Mouse (Mus musculus) activated CD4-positive, CD25-positive, alpha-beta regulatory T cell, adult 4 months (primary cell): ENCODE measurements around the gene Elf2. TPM values are rescaled to one million over a fixed set of nuclear protein-coding genes. Genes with fewer than 3 reads are reported as not detected.
A peak's percentile ranks its signal among the peaks of the same experiment; 100 is the strongest.
"Not testable (repeated sequence)": the region's sequence is repeated elsewhere in the genome, so short reads cannot be mapped to it uniquely, and the experiment has no call there.

ENCODE experiments used
- ATAC-seq: one replicate; pipeline ENCODE4 v1.8.0; 2017
- polyA plus RNA-seq, 2 experiments: library from polyadenylated mRNA; unstranded; fragments of 100-300 nt; shearing (Covaris generic); gene quantifications; one replicate each; pipeline ENCODE4 v1.2.1; 2017

Elf2 gene
- polyA plus RNA-seq, 2 experiments from 2014 or later: 41.0 to 54.1 TPM

DNA sequence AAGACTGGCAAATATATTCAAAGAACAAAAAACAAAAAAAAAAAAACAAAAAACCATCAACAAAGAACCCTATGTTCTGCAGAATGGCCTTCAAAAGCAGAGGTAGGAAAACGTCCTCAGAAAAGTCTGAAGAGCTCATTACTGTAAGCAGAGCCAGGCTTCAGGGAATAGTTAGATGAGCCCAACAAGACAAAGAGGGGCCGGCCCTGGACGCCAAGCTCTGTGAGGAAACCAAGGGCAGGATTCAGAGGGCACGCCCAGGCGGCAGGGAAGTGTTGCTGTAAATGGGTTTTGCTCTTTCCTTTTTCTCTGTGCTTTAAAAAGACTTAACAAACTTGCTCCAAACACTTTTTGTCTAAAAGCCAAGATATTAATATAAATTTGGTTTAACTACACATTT, 12.6 kb downstream of the Elf2 start:
- ATAC-seq: no peak

DNA sequence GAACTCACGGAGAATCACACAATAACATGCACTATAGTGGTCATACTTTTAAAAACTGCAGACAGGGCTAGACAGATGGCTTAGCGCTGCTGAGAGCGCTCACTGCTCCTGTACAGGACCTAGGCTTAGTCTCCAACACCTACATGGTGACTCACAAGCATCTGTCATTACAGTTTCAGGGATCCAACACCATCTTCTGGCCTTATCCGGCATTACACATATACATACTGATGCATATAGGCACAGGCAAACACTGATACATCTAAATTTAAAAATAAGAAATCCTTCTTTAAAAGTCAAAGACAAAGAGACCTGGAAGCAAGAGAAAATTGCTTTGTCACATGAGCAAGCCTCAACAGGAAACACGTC, 13.1 kb downstream of the Elf2 start:
- ATAC-seq: no peak

DNA sequence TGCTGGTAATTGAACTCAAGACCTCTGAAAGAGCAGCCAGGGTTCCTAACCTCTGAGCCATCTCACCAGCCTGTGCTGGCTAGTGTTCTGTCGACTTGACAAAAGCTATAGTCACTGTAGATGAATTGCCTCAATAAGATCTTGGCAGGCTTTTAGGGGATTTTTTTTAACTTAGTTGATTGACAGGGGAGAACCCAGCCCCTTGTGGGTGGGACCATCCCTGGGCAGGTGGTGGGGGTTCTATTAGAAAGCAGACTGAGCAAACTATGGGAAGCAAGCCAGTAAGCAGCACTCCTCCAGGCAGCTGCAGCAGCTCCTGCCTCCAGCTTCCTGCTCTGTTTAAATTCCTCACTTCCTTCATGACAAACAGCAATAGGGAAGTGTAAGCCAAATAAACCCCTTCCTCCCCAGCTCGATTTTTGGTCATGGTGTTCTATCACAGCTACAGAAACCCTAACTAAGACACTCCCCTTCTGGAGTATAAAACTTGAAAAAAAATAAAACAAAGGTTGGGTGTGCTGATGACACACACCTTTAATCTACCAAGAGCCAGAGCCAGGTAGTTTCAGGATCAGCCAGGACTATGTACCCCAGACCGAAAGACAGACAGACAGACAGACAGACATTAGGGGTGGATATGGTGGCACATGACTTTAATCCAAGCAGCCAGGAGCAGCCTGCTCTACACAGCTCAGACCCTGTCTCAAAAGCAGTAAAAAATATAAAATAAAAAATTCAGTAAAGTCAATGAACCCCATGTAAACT, 13.6 kb downstream of the Elf2 start:
- ATAC-seq: no peak

DNA sequence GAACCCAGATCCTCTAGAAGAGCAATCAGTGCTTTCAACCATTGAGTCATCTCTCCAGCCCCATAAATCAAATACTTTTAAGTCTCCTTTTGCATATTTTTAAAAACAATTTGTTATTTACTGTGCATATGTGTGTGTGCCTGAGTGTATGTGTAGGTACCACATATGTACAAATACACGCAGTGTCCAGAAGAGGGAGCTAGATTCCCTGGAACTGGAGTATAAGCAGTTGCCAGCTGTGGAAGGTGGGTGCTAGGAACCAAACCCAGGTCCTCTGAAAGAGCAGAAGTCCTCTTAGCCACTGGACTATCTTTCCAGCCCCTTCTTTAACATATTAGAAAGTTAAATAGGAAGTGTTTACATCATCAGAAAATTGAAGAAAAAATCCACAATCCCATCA, 15.0 kb downstream of the Elf2 start:
- no peak for ATAC-seq

DNA sequence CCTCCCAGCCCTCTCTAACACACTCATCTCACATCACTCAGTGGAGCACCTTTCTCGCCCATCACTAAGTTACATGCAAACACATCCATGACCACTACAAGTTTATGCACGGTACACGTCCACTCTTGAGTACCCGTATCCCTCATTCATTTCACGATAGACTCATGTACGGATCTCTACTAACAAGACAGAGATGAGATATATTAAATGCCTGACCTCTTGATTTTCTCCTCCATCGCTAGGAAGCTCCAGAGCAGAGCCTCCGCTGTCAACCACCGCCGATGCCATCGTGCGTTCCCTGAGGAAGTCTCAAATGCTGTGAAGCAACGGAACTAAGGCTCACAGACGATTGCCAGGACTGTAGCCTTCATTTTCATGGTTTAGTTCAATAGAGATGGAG, 17.5 kb downstream of the Elf2 start:
- ATAC-seq: no peak

DNA sequence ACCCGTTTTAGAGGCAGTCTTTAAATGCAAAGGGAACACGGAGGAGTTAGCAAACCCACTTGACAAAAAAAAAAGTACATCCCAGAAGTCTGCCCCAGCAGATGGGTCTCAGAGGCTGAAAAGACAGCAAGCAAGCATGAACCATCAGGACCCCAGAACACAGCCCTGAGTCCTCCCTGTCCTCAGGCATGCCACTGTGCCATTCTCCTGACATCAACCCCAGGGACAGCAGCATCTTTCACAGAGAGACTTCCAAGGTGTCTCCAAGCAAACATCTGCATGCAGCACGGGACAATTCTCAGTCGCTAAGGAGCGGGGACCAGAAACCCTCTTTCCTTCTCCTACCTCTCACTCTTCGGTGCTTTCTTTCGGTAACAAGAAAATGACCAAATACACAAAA, 18.1 kb downstream of the Elf2 start:
- ATAC-seq: no peak

DNA sequence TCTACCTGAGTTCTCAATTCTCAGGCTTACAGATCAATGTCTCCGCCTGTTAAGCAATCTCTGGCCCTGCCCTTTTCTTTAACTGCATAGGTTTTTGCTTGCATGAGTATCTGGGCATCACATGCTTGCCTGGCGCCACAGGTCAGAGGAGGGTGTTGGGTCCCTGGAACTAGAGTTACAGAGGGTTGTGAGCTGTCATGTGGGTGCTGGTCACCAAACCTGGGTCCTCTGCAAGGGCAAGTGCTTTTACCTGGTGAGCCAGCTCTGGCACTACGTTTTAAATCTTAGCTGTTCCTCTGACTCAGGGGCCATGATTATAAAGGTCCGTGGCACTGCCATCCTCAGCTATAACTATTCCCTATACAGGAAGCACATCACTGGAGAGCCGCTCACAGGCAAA, 19.3 kb downstream of the Elf2 start:
- no peak for ATAC-seq

DNA sequence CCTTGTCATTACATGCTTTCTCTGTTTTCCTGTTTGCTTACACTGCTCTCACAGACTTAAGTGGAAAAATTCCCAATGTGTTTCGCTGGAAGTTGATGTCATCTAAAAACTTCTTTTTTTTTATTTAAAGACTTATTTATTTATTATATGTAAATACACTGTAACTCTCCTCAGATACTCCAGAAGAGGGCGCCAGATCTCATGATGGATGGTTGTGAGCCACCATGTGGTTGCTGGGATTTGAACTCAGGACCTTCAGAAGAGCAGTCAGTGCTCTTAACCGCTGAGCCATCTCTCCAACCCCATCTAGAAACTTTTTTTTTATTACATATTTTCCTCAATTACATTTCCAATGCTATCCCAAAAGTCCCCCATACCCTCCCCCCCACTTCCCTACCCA, 22.4 kb downstream of the Elf2 start:
- not testable (repeated sequence) for ATAC-seq

DNA sequence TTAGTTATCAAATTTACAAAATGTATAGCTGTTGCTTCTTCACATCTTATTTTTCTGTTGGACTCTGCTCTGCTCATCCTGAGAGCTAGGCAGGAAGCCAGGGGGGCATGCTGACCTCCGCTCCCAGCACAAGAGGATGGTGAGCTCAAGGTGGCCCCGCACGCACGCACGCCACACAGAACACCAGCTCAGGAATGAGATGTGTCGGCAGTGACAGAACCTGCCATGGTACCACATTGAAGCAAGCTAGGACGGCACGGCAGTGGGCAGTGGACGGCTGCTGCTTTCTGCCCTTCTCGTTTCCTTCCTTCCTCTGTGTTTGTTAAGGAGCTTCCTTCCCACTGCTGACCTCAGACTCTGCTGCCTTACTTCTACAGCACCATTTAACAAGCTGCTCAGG, 23.6 kb downstream of the Elf2 start:
- ATAC-seq: no peak

DNA sequence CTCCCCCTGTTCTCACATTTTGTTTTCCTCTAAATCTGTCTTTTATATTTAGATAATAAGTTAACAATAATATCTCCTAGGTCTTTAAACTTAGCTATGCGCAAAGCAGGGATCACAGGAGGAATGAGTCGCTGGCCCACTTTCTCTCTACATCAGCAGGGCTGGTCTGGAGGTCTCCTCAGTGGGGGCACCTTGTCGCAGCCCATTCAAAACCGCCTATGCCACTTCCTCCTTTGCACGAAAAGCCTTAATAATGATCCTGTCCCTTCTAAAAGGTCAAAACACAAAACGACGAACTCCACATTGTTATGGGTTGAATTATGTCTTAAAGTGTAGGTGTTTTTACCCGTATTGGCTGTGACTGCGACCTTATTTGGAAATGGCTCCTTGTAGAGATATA, 28.8 kb downstream of the Elf2 start:
- ATAC-seq: no peak

DNA sequence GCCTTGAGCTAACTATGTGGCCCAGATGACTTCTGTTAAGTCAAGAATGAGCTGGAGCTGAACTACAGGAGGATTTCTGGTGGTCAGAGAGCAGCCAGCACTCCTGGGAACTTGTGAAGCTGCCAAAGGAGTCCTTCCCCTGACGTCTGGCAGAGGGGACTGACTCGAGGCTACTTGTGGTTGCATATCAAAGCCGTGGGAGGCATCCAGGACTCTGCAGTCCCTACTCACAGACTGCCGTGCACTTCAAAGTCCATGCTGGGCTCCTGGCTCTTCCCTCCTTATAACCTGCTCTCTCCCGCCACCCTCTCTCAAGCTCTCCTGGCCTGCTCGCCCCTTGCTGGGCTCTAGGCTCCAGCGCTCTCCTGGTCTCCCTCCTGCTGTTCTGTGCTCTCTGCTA, 30.4 kb downstream of the Elf2 start:
- ATAC-seq: no peak

DNA sequence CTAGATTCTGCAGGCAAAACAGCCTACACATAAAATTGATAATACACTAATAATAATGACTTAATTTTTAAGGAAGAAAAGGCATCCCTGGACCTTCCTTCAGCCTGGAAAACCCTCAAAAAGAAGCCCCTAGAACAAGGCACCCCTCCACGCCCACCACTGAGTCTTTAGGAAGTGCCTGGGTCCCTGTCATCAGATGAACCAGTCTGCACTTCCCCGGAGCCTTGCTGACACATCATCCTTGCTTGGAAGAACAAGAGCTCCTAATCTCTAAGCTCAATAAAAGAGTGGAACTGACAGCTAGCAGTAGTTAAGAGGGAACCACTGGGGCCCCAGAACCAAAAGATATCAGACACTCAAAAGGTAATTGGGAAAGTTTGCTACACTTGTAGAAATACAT, 33.8 kb downstream of the Elf2 start:
- ATAC-seq: no peak

DNA sequence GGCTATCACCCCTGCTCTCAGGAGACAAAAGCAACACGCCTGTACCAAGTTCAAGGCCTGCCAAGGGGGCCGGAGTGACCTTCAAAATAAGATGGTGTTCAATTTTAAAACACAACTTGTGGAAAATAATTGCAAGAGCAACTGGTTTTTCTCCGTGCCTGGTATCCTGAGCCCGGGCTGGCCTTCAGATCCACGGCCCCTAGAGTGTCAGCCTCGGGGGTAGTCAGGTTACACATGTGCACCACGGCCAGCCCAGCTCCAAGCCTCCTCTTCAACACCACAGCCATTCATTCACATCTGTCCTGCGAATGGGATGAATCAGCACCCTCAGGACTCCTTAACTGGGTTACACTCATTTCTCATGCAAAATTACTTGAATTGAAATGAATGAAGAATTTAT, 34.5 kb downstream of the Elf2 start:
- ATAC-seq: no peak

DNA sequence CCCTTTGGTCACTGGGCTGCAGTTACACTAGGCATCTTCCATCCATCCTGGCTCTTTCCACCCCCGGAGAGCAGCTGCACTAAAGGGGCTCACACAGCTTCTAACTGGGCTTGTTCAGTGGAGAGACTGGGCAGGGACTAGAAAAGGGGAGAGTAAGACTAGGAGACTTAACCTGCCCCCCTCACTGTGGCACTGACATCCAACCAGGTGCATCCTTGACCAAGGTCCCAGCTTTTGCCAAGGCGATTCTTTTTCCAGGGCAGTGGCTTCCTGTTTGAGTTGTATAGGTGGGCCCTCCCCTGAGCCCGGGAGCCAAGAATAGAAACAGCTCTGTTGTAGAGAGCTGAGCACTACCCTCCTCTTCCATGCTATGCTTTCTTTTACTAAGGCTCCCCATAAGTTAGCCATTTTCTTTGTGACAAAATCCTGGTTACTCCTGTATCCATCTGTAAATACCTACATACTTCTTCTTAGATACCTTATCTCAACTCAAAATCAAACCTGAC, 37.4 kb downstream of the Elf2 start:
- ATAC-seq: no peak

DNA sequence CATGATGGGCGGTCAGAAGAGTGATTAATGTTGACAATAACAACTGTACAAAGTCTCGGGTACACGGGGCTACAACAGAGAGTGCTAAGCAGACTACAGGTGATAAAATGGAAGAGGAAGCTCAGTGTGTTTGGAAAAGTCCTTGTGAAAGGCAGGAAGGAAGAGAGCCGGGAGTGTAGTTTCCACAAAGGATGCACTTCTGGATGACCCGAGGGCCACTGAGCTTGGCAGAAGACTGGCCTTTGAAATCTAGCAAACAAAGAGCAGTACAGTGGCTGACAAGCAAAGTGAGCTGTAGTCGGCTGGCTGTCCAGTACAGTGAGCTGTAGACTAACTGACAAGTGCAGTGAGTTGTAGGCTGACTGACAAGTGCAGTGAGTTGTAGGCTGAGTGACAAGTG, 38.9 kb downstream of the Elf2 start:
- ATAC-seq: no peak

DNA sequence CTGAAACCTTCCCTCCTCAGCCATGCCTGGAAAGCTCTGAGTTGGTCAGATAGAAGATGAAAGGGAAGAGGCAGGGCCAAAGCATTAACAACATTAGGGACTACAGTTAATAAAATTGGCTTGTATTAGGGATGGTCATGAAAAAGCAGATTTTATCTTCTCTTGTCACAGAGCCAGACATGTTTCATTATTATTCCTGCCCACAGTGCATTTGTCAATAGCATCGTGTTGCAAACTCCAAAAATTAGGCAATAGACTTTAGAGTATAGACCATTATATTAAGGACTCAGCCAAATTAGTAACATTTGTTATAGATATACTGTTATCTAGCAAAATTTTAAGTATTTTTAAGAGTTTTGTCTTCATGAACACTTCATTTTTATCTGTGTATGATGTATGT, 43.7 kb downstream of the Elf2 start:
- ATAC-seq: no peak

DNA sequence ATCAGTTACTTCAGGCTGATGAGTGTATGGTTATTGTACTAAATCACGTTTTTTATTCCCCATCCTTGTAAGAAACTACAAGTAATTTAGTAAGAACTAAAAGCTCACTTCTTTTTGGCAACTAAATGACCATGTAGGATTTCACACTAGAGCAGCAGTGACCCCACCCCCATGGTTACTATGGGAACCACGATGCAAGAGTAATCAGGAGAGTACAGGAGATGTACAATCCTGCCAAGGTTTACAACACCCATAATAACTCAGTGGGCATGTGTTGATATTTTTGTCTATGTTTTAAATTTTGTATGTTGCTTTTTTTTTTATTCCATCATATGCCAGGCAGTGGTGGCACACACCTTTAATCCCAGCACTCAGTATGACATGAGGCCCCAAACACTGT, 45.2 kb downstream of the Elf2 start:
- ATAC-seq: no peak

DNA sequence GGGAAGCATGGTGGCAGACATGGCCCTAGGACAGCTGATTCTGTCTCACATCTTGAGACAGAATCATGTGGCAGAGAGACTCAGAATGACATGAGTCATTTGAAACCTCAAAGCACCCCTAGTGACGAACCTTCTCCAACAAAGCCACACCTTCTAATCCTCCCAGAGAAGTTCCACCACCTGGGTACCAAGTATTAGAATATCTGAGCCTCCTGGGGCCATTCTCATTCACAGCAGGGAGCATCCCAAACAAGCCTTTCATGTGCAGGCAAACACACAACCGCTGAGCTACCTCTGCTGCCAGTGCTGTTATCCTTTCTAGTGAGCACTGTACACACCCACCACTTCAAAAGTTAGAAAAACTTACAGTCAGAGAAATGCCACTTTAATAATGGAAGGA, 46.2 kb downstream of the Elf2 start:
- no peak for ATAC-seq

DNA sequence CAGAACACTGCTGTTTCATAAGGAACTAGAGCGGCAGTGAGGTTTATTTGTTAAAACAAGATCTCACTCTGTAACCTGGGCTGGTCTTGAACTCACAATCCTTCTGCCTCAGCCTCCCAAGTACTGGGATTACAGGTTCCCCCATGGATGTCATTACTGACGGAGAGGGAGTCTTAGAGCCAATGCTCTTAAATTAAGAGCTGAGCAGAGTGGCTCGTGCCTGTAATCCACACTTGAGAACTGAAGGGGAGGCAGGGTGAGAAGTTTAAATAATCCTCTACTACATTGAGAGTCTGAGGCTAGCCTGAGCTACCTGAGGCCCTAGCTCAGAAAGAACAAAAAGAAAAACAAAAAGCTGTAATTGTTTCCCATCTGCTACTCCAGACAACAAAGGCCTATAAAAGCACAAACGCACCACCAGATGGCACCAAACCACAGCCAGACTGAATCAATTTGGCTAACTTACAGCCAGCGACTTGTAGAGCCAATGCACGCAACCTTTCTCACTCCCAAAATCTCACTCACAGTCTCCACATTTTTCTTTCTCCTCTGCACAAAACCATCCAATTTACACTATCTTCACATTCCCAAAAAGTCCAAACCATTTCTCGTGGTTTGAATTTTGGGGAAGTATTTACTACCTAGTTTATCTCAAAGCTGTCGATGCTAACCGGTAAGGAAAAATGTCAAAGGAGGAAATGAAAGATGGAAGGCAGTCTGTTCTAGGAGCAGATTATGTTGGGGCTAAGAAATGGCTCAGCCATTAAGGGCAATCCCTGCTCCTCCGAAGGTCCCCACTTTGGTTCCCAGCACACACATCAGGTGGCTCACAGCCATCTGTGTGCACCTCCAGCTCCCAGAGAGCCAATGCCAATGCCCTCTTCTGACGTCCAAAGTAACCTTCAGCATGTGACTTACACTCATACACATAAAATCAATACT, 51.3 kb downstream of the Elf2 start:
- ATAC-seq: peak; percentile 63

DNA sequence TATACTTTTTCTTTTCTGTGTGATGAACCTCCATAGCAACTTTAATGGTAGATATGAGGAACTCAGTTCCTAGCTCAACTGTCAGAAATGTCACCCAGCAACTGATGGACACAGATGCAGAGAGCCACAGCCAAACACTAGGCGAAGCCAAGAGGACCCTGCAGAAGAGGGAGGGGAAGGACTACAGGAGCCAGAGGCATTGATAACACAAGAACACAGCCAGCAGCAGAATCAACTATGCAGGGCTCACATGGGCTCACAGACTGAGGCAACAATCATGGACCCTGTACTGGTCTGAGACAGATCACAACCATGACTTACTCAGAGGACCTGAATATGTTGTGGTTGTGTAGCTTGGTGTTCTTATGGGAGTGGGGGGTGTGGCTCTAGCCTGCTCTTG, 56.1 kb downstream of the Elf2 start:
- no peak for ATAC-seq

DNA sequence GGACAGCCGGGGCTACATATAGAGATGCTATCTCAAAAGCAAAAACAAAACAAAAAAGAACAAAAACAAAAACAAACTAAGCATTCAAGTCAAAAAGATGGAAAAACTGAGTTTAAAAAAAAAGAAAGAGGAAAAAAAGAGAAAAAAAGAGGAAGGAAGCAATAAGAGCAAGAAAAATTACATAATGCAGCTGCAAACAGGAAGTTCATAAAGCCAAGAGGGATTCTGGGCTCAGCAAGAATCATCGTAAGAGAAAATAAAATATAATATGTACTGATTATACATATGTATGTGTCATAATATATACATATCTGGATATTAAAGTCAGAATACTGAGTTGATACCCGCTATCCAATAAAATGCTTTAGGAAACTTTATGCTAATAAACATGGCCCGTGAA, 58.7 kb downstream of the Elf2 start:
- no peak for ATAC-seq

DNA sequence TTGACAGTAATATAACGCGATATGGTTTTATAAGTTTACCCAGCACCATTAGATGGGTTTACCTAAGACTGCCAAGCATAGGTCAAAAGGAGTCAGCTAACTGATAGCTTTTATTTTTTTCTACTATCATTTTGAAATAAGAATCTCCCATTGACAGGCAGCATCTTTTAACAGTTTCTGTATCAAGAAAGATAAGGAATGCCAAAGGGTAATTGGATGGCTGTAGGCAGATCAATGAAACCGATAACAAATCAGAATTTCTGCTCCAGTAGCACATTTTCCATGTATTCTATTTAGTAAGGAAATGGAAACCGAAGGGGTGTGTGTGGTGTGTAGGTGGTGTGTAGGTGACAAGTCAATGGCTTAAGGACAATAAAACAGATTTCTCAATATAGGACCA, 62.0 kb downstream of the Elf2 start:
- ATAC-seq: no peak

DNA sequence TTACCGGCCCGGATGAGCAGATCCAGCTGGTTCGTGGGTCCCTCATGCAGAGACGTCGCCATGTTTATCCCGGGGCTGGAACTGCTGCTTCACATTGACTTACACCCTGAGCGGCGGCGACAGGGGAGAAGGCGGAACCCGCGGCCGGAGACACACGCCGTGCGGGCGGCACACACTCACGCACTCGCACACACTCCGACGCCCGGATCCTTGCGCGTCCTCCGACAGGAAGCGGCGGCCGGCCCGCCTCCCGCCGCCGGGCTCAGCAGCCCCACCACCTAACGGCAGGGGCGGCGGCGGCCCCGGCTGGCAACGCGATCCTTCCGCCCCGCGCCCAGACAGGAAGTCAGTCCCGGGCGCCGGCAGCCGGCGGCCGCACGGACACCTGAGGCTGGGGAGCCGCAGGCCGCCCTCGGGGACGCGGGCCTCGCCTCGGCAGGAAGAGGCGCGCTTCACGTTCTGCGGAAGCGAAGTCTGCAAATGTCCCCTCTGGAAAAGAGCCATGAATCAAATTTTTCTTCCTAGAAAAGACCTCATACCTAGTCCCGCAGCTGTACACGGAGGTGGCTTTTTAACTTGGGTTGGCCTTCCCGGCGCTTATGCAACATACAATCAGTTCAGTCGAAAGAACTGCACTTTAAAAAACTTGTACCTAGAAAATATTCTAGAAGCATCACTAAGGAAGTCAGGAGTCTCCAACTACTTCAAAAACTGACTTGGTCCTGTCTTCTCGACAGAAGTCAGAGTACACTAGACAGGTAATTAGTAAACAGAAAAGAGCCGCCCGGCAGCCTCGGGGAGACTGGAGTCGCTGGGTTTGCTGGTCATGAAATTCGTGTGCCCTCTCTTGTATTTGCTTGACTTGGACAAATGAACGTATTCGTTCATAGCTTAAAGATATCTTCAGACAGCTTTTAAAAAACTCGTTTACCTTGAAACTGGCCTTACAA, 63.0 kb downstream of the Elf2 start:
- peak; percentile 48 for ATAC-seq
